Mouse (Mus musculus) adrenal gland (tissue): ENCODE measurements around the gene F2r.

Experiments
- intact Hi-C: fragments of 180-260 bp; cut with DNase I; formaldehyde crosslinking; loops from one replicate; pipeline ENCODE4 v1.15.1; 2025
- long read RNA-seq, 2 experiments: library from polyadenylated mRNA; unstranded; transcript quantifications; one replicate each; pipeline ENCODE4 v2.0.0; 2020; ENCODE audit warnings: borderline replicate concordance in 1 of 2; ENCODE audit not compliant: insufficient replicate concordance in 1 of 2

The F2r gene
- long read RNA-seq, experiment 1, transcript F2r-201 (2 exons, 3,336 nt) = major isoform, 52 of 56 reads
- long read RNA-seq, experiment 1, partial matches to known transcripts = 0 of 56 reads
- long read RNA-seq, experiment 1, other reads (novel, unspliced or antisense) = 4 of 56 reads
- long read RNA-seq, experiment 2, transcript F2r-201 (2 exons, 3,336 nt) = major isoform, 64 of 87 reads
- long read RNA-seq, experiment 2, partial matches to known transcripts = 0 of 87 reads
- long read RNA-seq, experiment 2, other reads (novel, unspliced or antisense) = 23 of 87 reads

- intact Hi-C loops = no loop called here
Measured at GRCm38 (mm10) chr13:95618309-95618712, at the start of gene F2r. Gene F2r, minus strand, starts transcription at chr13:95618487.

DNA sequence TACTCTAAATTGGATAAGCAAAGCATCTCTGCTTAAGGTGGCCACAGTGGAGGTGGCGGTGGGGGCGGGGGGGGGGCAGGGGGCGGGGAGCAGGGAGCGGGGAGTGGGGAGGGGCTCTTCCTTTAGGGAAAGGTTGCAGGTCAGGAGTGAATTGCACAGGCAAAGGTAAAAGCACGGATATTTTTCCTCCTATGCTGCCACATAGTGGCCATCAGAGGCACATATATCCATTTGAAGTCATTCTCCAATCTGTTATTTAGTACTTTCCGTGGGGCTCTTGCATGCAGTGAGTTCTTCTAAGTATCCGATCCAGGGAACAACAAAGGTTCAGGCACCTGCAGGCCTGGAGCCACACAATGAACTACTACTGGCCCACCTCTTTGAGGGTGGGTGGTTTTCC is 49.0 kb upstream of the F2r start:
- intact Hi-C loops = loop anchor here (2.0 kb wide), 1 partner anchor 104 kb away; no protein-coding TSS in a partner anchor

GRCm38 (mm10) chr13:95665644-95666356 is 47.5 kb upstream of the F2r start:
- intact Hi-C loops = loop anchor here (2.0 kb wide), 1 partner anchor 103 kb away; no protein-coding TSS in a partner anchor

DNA sequence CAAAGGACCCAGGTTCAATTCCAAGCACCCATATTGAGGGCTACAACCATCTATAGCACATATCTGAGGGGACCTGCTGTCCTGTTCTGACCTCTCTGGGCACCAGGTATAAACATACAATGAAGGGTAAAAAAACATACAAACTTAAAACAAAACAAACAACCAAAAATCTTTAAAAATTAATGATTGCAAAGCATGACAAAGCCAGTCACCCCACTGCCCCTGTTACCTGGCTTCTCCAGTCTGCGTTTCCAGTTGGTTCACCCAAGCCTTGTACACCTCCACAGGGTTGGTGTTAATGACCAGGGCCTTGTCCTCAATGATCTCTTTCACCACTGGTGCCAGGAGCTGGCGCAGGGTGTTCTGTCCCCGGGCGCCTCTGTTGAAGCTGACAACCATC is 45.5 kb upstream of the F2r start:
- intact Hi-C loops = no loop called here

GRCm38 (mm10) chr13:95659432-95659831 is 41.1 kb upstream of the F2r start:
- intact Hi-C loops = no loop called here

DNA sequence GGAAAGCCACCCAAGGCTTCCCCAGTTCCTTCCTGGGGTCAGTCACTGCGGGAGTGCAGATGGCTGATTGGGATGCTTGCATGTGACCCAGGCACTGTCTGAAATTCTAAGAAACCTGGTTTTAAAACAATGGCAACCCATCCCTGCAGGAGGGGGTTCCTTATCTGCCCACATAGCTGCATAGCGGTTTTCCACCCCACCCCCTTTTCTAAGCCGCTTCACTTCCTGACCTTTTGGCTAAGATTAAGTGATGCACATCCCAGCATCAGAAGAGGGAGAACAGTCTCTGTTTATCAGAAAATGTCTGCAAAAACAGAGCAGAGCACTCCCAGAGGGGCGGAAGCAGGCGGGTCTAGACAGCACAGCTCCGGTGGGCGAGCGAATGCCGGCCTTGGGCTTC is 38.9 kb upstream of the F2r start:
- intact Hi-C loops = no loop called here

DNA sequence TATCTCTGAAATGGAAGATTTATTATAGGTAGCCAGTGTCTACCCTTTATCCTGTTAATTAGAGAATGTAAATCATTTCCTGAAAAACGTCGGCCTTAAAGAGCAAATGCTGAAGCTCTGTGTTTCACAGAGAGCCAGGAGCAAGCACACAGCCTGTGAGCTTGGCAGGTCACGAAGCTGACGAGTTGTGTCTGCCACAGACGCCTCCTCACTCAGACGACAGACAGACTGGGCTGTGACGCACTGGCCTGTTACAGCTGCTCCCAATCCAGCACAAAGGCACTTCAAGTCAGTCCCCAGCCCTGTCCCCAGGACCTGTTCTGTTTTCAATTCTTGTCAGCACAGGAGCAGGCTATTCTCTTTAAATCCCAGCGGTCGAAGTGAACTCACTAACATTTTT is 37.0 kb upstream of the F2r start:
- intact Hi-C loops = no loop called here

- intact Hi-C loops = no loop called here
Measured at GRCm38 (mm10) chr13:95653696-95654095, 35.4 kb upstream of the F2r start.

GRCm38 (mm10) chr13:95651870-95652668 is 33.8 kb upstream of the F2r start:
- intact Hi-C loops = no loop called here

- intact Hi-C loops = no loop called here
Measured at GRCm38 (mm10) chr13:95649941-95650340, 31.7 kb upstream of the F2r start.

DNA sequence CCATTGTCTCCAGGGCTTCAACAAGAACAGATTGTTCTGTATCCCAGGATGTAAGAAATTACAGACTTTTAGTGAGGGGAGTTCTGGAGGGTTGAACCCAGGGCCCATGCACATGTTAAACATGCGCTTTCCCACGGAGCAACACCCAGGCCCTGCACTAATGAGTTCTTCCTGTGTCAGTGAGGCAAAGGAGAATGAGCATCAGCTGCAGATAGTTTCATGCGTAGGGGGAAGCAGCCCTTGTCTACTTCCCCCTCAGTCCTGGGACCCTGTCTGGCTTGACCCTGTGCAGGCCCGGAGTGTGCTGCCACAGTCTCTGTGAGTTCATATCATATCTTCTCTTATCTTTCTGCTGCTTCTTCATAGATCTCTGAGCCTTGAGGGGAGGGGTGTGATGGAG is 29.0 kb upstream of the F2r start:
- intact Hi-C loops = no loop called here

DNA sequence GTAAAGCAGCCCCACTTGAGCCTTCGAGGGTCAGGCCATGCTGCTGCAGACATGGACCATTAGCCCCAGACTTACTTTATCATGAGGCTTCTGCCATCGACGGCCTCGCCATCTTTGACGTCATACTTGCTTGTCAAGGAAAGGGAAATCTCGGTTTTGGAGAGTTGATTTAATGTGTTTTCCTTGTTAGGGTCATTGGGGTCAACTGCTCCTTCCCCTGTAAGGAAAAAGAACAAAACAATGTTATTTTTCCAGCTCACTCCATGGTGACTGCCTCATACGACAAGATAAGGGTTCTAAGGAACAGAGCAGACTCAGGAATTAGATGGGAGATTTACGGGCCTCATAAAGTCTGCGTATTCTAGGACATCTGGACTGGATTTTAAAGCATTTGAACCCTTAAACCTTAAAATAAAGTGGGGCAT is 28.4 kb upstream of the F2r start:
- intact Hi-C loops = no loop called here

DNA sequence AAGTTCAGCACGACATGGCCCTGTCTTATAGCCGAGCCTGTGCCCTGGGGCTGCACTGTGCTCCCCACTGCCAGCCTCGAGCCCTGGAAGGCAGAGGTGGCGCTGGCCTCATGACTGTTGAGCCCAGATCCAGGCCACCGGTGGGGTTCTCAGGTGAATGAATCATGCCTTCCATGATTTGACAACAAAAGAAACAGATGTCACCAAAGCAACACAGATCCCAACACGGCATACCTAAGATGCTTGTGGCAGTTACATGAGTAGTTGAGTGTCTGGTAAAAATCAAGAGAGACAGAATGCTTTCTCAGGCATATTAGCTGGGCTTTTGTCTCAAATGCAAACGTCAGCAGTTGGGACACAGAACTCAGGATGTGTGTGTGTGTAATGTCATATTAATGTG is 25.5 kb upstream of the F2r start:
- intact Hi-C loops = no loop called here

DNA sequence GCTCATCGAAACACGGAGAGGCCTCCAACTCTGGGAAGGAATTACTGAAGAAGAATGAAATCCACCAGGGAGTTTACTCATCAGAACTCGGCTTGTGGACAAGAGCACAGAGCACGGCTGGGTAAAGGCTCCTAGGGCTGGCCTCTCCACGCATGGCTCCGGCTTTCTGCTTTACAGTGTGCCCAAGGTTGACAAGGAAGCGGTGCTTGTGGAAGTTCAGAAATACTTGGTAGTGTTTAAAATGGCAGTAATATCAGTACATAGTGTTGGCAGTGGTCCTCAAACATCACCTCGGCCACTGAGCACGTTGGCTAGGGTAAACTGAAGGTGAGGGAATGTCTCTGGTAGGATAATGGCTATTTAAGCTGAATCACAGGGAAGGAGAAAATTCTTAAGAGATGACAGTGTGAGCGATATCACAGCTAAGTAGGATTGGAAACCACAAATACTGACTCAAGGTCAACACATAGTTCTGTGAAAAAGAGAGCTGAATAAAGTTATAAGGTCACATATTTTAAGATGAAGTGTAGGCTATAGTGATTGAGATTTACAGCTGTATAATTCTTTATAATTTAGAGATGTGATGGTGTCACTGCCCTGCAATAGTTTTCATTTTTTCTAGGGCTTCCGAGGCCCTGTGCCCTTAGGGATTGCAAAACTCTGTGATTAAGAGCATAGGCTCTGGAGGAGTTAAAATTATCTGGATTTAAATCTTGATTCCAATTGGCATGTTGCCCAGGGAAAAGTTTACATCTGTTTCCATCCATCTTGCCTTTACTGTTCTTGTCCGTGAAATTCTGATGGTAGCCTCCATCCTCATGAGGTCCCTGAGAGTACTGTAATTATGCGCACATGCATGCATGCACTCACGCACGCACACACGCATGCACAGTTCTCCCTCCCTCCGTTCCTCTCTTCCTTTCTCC is 23.0 kb upstream of the F2r start:
- intact Hi-C loops = no loop called here

DNA sequence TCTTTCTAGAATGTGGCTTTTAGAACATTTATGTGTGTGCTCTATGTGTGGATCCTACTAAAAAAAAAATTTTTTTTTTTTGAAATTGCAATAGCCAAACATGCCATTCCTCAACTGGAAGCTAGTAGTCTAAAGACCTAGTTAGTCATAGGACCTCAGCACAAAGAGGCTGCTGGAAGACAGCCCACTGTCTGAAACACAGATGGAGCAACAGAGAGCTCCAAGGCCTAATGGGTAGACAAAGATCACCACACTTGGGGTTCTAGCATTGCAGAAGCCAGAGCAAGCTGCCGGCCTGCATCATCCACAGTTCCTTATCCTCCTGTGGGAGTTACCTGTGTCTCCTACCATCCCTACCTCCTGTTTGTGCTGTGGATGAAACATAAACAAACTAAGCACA is 22.1 kb upstream of the F2r start:
- intact Hi-C loops = no loop called here

DNA sequence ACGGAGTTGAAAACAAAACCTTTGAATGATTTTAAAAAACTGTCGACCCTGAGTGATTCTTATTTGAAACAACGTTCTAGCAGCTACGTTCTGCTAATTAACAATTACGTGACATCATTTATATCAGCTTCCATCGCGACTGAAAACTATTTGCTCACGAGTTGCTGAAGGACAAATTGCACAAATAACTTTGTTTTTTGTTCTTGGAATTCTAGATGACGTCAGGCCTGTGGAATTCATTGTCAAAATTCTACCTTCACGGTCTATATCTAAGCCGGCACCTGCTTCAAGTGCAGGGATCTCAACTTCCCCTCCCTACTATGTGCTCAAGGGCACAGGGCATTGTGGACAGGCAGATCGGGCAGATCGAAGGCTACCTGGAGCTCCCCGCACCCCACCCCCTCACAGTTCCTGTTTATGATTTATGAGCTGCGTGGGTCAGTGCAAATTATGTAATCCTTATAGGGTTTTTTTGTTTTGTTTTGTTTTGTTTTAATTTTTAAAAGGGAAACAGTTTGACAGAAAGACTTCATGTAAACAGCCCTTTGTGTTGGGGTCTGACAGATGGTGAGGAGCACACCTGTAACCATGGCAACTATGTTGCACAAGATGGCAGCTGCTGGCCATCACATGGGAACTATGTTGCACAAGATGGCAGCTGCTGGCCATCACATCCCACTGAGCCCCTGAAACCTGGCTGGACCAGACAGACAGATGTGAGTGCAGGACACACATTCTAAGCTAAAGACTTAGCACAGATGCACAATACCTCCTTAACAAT is 21.2 kb upstream of the F2r start:
- intact Hi-C loops = no loop called here

GRCm38 (mm10) chr13:95638894-95639293 is 20.6 kb upstream of the F2r start:
- intact Hi-C loops = no loop called here

DNA sequence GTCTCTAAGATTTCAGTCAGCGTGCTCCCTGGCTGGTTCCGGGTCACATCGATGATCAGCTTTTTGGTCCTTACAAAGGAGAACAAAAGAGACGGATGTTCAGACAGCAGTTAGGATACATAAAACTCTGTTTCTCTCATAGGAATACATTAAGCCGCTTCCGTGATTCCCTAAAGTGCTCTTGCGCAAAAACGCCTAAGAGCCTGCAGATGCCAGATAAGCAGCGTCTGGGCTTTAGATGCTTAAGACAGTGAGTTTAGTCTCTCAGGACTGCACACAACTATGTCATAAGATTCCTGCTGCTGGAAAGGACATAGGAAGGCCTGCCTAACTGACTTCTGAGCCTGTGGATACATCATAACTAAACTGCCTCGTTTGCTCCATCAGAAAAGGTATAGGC is 19.4 kb upstream of the F2r start:
- intact Hi-C loops = no loop called here

DNA sequence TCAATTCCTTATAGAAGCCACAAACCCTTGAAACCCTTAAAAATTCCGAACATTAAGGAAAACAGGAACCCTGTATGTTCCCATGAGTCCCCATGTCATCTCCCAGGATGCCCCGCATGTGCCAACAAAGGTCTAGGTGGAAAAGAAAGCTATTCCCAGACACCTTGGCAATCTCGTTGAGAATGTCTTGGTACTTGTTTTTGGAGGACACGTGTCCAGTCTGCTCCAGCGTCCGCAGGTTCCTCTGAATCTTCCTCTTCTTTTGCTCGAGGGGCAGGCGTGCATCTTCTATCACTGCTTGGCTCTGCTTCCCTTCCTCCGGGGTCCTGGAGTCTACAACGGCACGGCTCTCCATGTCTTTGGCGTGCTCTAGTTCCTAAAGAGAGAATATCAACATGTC is 17.0 kb upstream of the F2r start:
- intact Hi-C loops = no loop called here

DNA sequence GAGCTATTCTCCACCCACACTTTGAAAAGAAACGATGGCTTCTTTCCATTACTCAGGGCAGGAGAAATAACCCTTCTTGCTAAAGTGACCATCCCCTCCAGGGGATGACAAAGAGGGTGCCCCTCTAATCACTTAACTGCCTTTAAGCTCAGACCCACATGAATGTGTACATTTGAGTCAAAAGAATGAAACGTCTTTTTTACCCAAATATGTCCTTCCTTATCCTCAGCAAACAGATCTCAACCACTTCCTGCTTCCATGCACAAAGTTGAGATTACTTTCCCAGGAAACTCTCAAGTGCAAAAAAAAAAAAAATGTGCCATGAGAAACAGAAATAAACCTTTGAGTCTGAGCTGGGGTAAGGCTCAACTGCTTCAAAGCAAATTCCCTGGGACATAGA is 16.2 kb upstream of the F2r start:
- intact Hi-C loops = no loop called here
